Mouse (Mus musculus) induced T-regulatory cell, adult 2 months (primary cell): ENCODE measurements around the gene Fgb.

Source experiments
- DNase-seq: peaks from one replicate; pipeline ENCODE4 v3.0.0-alpha.2; 2012; ENCODE audit warnings: low read depth

The Fgb gene

DNA sequence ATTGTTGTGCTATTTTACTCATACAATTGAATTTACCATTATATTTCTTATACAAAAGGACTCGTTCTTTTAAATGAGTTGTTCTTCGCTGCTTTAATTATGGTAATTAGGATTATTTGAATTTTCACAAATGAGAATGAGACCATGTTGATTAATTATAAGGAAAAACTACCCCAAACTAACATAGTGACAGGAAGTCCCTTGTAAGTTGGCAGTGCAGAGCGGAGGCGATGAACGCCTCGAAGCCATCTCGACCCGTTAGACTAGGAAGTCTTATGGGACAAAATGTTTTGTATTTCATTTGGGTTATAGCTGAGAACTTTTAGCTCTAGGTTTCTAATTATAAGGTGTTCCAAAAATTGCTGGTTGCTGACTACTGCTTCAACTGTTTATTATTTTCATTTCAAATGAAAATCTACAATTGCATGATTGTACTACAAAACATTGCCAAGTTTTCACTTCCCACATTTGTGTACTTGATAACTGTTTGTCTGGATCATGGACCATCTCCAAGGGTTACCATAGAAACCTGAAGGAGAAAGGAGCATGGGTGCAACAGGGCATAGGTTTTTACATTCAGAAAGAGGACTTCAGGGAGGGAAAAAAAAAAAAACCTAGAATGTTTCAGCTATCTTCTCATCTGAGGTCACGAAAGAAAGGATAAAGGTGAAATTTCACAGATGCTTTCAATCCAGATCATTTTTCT, 22.0 kb downstream of the Fgb start:
- no peak for DNase-seq

DNA sequence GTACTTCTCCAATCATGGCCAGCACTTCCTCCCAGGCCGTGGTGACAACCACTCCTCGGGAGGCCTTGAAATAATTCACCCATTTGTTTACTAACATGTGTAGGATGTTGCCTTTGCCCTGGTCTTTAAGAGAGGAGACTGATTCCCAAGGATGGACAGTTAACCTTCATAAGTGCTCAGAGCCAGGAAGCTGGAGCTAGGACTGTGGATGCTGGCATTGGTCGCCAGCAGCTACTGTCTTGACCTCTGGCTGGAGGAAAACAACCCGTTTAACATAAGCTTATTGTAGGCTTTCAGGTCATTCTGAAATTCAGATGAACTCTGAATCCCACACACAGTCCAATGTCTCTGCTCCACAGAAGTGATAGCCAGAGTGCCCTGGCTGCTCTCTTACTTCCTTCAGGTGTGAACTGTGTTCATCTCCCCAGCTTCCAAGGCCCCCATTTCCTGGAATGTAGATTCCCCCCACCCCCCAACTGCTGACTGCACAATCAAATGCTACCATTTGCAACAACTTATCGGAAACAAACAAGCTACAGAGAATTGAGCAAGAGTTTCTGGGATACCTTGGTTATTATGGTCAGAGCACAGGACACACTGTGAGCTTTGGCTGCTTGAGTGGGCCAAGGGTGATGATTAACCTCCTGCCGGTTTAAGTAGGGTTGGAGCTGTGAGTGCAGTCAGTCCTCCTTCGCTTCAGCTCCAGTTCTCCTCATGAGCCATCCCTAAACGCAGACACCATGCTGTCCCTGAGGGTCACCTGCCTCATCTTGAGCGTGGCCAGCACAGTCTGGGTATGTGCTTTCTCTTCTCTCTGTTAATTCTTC, 24.0 kb downstream of the Fgb start, which contains the start of gene Fga:
Gene Fga (plus strand): TSS at position 602 of the 827 bp plus-strand sequence.
- no peak for DNase-seq

DNA sequence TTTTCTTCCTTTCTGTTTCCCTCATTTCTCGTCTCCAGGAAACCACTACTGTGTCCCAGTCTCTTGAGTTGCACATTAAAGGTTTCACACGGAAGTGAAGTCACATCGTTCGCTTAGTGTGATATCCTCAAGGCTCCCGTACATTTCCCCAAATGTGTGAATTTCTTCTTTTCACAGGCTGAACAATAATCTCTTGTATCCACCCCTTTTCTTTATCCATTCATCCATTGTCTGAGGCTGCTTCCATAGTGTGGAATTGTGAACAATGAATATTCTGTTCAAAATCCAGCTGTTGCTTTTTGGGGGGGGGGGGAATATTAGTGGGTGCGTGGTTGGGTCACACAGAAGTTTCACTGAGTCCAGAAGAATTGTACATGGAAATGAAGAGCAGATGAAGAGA, 24.6 kb downstream of the Fgb start:
- DNase-seq, result no peak

DNA sequence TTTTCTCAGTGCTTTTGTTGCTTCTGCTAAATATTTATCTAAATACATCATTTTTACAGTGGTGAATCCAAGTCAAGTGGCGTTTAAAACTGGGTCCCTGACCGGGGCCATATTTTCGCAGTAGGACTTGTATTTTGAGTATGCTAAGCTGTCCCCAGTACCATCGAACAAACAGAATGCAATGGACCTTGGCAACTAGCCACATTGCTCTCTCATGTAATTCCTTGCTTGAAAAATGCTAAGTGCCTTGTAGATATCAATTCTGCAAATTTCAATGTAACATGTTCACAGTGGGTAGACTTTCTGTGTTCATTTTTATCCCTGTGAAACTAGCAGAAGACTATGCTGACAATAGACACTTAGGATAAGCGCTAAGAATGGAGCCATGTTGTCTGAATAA, 28.5 kb downstream of the Fgb start:
- DNase-seq, result no peak

DNA sequence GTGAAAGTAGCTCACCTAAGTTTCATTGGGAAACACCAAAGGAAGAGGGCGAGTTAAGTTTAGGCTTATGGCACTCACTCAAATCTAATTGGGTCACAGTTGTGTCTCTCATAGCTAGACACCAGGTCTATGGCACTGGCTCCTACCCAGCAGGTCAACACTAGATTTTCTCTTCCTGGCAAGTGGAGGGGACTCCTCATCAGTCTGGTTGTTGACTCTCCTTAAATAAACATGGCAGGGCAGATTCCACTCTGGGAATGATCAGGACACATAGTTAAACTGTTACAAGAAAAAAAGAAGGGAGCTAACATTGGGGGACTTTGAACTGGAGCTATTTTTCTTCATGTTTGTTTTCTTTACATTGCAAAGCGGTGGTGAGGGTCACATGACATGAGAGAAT, 29.3 kb downstream of the Fgb start:
- DNase-seq, result no peak

DNA sequence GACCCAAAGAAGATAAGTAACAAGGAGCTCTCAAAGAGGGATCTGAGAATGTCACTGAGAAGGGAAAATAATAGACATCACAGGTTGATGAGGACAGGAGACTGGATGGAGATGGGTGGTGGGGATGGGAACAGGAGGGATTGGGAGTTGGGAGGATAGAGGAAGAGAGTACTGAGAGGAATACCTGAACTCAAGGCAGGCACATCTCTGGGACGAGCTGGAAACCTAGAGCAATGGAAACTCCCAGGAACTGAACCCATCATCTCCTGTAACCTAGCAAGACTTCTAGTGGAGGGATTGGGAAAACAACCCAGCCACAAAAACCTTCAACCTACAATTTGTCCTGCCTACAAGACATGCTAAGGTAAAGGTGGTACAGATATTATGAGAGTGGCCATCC, 33.4 kb downstream of the Fgb start:
- DNase-seq, result no peak

DNA sequence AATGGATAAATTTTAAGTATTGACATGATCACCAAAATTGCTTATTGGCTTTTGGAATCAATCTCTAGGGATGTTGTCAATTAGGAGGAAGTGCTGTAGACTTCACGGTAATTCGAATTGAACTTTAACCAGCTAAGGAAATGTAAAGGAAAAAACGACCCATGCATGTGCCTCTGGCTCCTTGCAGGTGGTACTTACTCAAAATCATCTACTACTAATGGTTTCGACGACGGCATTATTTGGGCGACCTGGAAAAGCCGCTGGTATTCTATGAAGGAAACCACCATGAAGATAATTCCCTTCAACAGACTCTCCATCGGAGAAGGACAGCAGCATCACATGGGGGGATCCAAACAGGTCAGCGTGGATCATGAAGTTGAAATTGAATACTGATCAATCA, 35.7 kb downstream of the Fgb start:
- DNase-seq, result no peak

DNA sequence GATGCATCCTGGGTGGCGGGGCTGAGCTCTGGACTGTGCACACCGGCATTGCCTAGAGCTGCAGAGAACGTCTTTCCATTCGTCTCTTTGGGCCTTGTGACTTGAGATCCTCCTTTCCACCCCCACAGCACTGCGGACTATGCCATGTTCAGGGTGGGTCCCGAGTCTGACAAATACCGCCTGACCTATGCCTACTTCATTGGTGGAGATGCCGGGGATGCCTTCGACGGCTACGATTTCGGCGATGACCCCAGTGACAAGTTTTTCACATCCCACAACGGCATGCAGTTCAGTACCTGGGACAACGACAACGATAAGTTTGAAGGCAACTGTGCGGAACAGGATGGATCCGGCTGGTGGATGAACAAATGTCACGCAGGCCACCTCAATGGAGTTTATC, 37.0 kb downstream of the Fgb start:
- DNase-seq, result no peak

DNA sequence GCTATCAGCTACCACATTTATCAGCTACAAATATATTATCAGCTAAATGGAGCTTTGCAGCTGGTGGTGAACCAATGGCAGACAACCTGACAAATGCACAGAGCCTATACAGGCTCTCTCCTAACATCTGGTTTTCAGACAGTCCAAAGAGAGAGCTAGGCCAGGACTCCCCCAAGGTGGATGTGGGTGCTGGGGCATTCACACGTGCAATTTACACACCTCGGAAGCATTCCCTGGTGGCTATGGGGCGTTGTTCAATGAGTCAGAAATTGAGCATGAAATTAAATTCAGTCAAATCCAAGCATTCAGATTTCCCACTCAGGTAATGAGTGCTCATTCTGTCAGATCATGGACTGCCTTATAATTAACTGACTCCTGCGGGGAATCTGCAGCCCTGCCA, 38.1 kb downstream of the Fgb start:
- no peak for DNase-seq

DNA sequence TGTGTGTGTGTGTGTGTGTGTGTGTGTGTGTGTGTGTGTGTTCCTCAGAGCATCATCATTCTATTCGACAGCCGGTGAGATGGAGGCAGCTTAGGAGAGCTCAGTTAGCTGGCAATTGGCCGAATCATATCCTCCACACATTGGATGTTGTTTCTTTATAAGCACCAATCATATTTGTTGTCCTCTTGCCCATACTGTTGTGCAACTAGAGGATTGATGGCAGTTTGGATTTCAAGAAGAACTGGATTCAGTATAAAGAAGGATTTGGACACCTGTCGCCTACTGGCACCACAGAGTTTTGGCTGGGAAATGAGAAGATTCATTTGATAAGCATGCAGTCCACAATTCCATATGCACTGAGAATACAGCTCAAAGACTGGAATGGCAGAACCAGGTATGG, 38.5 kb downstream of the Fgb start:
- DNase-seq, result no peak

DNA sequence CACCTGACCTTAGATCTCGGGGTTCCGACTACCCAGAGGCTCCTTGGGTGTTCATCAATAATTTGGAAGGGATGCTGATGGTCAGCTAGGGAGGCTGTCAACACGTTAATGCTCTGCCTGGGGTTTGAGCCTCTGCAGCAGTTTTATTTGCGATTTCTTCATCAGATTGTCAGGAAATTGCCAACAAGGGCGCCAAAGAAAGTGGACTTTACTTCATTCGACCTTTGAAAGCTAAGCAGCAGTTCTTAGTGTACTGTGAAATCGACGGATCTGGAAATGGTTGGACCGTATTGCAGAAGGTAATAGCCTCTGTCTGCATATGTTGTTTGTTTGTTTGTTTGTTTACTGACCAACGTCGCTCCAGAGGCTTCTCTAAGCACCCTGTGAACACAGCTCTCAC, 39.4 kb downstream of the Fgb start:
- no peak for DNase-seq

DNA sequence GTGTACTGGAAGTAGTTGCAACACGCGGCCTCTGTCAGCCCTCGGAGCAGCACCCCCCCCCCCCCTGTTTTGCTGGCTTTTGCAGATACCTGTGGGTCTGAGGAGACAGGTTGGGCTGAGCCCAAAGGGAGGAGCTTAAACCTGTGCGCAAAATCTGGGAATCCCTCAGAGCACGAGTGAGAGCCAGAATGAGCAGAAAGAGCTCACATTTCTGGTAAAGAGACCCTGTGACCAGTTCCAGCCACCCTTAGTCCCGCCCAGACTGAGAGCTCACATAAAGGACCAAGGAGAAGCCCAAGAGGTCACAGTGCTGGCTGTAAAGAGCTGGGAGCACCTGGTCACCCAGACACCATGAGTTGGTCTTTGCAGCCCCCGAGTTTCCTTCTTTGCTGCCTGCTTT, 42.1 kb downstream of the Fgb start, which contains the start of gene Fgg:
Gene Fgg (plus strand): TSS at position 168 of the 400 bp plus-strand sequence.
- DNase-seq, result no peak

DNA sequence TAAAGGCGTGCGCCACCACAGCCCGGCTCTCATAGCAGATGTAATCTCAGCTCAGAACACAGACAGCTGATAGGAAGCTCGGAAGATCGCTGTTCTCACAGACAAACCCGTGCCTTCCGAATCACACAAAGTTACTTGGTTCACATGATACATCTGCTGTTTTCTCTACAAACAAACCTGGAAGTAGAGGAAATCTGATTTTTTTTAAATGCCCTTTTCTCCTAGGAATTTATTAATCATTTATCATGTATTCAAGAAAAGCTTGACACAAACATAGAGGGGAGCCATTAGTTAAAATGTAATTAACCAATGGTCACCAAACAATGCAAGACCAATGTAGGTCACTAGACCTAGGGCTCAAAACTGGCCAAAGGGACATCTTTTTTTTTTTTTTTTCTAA, 44.9 kb downstream of the Fgb start:
- no peak for DNase-seq

DNA sequence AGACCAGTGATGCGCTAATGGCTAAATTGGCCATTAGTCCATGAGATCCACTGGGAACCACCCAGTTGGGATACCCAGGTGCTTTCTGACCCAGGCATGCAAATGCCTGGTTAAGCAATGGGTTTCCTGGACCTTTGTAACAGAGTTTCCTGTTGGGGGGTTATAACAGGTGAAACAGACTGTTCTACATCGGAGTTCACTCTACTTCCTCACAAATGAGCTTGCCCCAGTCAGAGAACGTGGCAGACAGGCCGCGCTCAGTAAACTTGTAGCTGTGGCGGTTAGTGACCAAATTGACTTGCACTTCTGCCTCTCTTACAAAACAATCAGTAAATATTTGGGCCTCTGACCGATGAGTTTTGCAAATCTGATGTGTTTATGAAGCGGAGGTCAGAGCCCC, 46.6 kb downstream of the Fgb start:
- no peak for DNase-seq

DNA sequence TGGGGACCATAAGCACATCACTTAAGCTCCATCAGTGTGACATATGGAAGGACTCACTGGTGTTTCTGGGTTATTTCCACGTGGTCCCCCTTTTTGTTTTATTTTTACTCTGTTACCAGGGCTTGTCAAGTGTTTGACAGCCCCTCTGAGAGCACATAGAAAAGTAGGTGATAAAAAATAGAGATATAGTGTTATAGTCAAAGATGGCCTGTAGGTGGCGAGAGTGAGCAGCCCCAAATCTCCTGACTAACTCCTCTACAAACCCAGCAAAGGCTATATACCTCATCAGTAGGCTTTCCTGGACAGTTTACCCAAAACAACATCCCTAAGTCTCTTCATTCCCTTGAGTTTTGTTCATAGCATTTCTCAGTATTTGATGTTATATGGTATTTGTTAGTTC, 47.5 kb downstream of the Fgb start:
- peak; percentile 64 for DNase-seq

DNA sequence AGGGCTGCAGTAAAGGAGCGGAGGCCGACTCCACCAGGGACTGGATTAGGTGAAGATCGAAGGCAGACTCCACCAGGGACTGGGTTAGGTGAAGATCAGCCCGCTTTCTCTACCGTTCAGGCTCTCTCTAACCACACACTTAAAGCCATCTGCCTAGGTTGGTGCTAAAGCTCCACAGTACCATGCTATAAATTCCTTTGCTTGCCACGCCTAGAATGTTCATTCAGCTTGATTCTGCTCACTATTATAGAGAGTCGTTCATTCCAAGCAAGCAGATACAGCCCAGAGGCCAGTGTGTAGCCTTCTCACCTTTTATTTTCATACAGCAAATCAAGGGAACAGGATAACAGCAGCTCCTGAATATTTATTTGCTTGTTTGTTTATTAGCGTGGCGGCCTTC, 49.7 kb downstream of the Fgb start:
- DNase-seq, result no peak

DNA sequence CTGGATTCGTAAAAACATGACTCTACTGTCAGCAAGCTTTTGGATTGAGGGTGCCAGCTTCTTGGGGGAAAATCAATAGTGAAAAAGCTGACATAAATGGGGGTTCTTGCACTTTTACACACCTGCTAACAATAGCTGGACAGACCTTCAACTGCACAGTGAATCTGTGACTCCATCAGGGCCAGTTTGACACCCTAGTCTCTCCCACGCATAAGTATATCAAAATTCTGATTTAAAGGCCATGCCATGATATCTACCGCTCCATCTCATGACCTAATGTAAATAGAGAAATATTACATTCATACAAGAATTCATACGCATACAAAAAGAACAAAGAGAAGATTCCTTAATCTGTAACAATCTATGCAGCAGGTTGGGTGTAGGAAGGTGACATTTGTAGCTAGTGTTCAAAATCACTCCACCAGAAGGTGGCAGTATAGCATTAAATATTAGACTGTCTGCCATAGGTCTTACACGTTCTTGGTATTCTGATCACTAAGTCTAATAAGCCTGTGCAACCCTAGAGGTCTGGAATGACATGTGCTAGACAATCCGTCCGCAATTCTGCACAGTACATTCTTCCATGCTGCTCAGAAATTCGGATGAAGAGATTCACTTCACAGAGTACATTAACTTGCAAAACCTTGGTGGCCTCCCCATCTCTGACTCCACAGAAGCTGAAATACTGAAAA, 50.7 kb downstream of the Fgb start:
- peak; percentile 81 for DNase-seq

DNA sequence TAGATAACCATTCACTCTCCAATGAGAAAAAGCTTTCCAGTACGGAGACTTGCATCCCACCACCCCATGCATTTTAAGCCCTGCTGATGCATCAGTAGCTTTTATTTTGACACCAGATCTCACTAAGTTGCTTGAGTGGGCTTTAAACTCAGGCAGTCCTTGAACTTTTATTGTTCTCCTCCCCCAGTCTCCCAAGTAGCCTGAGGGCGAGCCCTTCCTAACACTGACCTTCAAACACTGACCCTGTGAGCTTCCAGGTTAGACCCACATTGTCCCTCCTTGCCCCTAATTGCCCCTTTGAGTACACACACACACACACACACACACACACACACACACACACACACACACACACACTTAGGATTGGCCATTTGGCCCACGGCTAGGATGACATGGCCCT, 53.0 kb downstream of the Fgb start:
- no peak for DNase-seq

DNA sequence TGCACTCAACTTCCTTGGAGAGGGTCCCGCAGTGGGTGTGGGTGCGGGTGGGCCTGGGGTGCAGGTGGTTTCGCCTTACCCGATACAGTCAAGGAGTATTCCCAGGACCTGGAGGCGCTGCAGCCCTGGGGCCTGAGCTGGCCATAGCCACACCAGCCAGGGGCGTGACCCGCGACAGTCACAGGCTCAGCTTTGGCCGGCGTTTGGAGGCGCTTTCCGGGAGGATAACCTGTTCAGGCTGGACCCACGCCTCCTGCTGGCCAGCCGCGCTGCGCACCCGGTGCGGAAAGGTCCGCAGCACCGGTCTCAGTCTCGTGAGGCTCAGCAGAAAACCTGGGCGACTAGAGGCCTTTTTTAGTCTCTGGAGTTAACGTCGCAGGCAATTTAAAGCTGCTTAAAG, 54.3 kb downstream of the Fgb start:
- no peak for DNase-seq

DNA sequence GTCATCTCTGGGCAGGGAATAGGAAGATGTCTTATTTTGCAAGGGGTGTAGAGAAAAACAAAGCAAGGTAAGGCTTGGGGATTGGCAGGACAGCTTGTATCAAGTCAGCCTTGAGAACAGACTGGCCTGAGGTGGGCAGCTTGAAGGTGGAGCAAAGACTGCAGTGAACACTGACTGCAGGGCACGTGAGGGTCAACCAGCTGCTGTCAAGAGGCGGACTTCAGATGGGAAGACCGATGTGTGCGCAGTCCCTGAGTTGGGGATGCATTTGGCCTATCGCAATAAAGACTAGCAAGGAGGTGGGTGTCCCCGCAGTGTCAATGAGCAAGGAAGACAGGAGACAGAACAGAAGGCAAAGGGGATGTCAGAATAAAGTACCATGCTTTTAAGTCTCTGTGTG, 56.7 kb downstream of the Fgb start:
- no peak for DNase-seq

DNA sequence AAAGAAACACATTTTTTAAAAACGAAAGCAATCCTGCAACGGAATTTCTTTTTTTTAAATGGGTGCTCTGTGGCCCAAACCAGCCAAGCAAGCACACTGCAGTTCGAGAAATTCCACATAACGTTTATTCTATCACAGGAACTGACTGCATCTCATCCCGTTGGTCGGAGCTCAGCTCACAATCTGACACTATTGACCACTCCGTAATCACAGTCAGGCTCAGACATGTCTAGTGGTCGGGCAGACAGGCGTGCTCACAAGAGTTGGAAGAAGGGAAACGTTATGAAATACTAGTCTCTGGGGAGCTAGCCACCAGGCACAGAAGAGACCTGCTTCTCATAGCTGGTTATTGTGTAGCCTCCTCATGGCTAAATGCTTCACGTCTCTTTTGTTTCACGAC, 57.7 kb downstream of the Fgb start:
- DNase-seq, result no peak
